Mouse (Mus musculus): ENCODE data around the gene Ankrd44. TPM values are rescaled to one million over a fixed set of nuclear protein-coding genes. Genes with fewer than 3 reads are reported as not detected.

Gene Ankrd44
- total RNA-seq, 4 experiments from 2014 or later: 11.6 to 30.3 (median 23.4) TPM

GRCm38 (mm10) chr1:54922025-54922574, 4.1 kb downstream of the Ankrd44 start:
- DNase-seq: no peak

GRCm38 (mm10) chr1:54920132-54920531, 6.1 kb downstream of the Ankrd44 start:
- no peak for DNase-seq

- no peak for DNase-seq
These were observed 9.7 kb downstream of the Ankrd44 start for GRCm38 (mm10) chr1:54916456-54916855.

- DNase-seq: no peak
These were observed 11.8 kb downstream of the Ankrd44 start for GRCm38 (mm10) chr1:54914387-54914786.

- DNase-seq: no peak
These were observed 12.8 kb downstream of the Ankrd44 start for GRCm38 (mm10) chr1:54913379-54913873.

- DNase-seq: no peak
These were observed 13.2 kb downstream of the Ankrd44 start for GRCm38 (mm10) chr1:54913063-54913335.

- no peak for DNase-seq
These were observed 13.7 kb downstream of the Ankrd44 start for GRCm38 (mm10) chr1:54912290-54913062.

GRCm38 (mm10) chr1:54911256-54911610, 15.0 kb downstream of the Ankrd44 start:
- DNase-seq: no peak

GRCm38 (mm10) chr1:54910489-54911255, 15.5 kb downstream of the Ankrd44 start:
- no peak for DNase-seq

- DNase-seq: no peak
These were observed 17.4 kb downstream of the Ankrd44 start for GRCm38 (mm10) chr1:54908786-54909185.

- DNase-seq: no peak
These were observed 19.0 kb downstream of the Ankrd44 start for GRCm38 (mm10) chr1:54907066-54907639.

GRCm38 (mm10) chr1:54906322-54906721, 19.9 kb downstream of the Ankrd44 start:
- no peak for DNase-seq

GRCm38 (mm10) chr1:54905632-54906031, 20.6 kb downstream of the Ankrd44 start:
- DNase-seq: no peak

- DNase-seq: no peak
These were observed 22.0 kb downstream of the Ankrd44 start for GRCm38 (mm10) chr1:54904165-54904564.

GRCm38 (mm10) chr1:54902689-54903246, 23.4 kb downstream of the Ankrd44 start:
- no peak for DNase-seq

GRCm38 (mm10) chr1:54901084-54901483, 25.1 kb downstream of the Ankrd44 start:
- DNase-seq: no peak

GRCm38 (mm10) chr1:54899247-54899646, 26.9 kb downstream of the Ankrd44 start:
- DNase-seq: no peak

- no peak for DNase-seq
These were observed 27.5 kb downstream of the Ankrd44 start for GRCm38 (mm10) chr1:54898656-54899084.

GRCm38 (mm10) chr1:54897726-54898125, 28.5 kb downstream of the Ankrd44 start:
- DNase-seq: no peak

- no peak for DNase-seq
These were observed 29.8 kb downstream of the Ankrd44 start for GRCm38 (mm10) chr1:54896109-54897085.

GRCm38 (mm10) chr1:54888449-54888848, 37.7 kb downstream of the Ankrd44 start:
- no peak for DNase-seq

- no peak for DNase-seq
These were observed 38.3 kb downstream of the Ankrd44 start for GRCm38 (mm10) chr1:54887873-54888272.
